Mouse (Mus musculus) activated CD4-positive, CD25-positive, alpha-beta regulatory T cell, adult 4 months (primary cell): ENCODE data around the gene Plscr1. TPM values are rescaled to one million over a fixed set of nuclear protein-coding genes. Genes with fewer than 3 reads are reported as not detected.

Source experiments
- ATAC-seq: one replicate; pipeline ENCODE4 v1.8.0; 2017
- polyA plus RNA-seq, 2 experiments: library from polyadenylated mRNA; unstranded; fragments of 100-300 nt; shearing (Covaris generic); gene quantifications; one replicate each; pipeline ENCODE4 v1.2.1; 2017

Gene Plscr1
- polyA plus RNA-seq, 2 experiments from 2014 or later: 75.5 to 98.7 TPM

DNA sequence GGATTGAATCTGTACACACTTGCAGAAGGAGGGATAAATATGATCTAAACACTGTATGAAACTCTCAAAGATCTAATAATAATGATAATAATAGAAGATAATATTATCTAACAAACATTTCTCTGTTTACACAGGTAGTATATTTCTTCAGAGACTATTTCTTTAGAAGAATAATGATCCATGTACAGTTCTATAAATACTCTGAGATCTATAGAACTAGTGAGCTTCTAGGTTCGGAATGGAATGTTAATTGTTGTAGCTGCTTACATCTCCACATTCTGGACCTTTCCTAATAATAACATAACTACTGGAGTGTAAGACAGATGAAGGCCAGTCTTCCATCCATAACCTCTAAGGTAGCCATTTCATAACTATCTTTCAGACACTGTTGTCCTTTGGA is 59.5 kb downstream of the Plscr1 start, which contains the start of gene 1700057G04Rik:
Gene 1700057G04Rik, plus strand, starts transcription at position 301 of the 400 bp plus-strand sequence.
- no peak for ATAC-seq

DNA sequence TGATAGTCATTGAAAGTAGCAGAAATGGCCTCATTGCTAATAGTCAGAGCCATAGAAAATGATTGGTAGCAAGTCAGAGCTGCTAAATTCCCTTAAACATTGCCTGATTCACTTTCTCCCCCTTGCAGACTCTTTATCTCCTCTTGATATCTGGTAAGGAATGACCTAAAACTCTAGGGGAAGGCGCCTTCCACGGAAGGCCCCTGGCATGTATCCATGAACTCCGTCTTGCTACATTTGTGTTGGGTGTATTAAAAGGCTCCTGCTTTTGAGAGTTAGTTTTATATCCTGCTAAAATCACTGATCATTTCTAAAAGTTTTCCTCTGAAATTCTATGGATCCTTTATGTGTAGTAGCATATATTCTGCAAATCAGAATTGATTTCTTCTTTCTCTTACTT is 67.2 kb downstream of the Plscr1 start:
- ATAC-seq: no peak

Other genes starting within 250 kb of the Plscr1 start
- not detected for gene Plscr5, start 56.8 kb upstream of the Plscr1 start, polyA plus RNA-seq
- gene Plscr2, start 25.9 kb downstream of the Plscr1 start, polyA plus RNA-seq: not detected
- not detected for gene 1700057G04Rik, start 59.6 kb downstream of the Plscr1 start, polyA plus RNA-seq
- gene Plscr4, start 207.6 kb downstream of the Plscr1 start, polyA plus RNA-seq: 1 to 10 TPM; 1.4 to 2.0 TPM